Mouse (Mus musculus) gastrocnemius, postnatal 25 days (tissue): ENCODE results near the gene Cdhr1. TPM values are rescaled to one million over a fixed set of nuclear protein-coding genes. Genes with fewer than 3 reads are reported as not detected.

Experiments
- DNase-seq: peaks from one replicate; pipeline ENCODE4 v3.0.0; 2022
- total RNA-seq, 2 experiments: library from RNA; stranded (reverse); gene quantifications; 1 replicate in 1 of 2; 2 replicates in 1 of 2; pipeline ENCODE4 v1.2.3; 2021

Cdhr1 gene
- total RNA-seq, 2 experiments from 2014 or later = not detected

DNA sequence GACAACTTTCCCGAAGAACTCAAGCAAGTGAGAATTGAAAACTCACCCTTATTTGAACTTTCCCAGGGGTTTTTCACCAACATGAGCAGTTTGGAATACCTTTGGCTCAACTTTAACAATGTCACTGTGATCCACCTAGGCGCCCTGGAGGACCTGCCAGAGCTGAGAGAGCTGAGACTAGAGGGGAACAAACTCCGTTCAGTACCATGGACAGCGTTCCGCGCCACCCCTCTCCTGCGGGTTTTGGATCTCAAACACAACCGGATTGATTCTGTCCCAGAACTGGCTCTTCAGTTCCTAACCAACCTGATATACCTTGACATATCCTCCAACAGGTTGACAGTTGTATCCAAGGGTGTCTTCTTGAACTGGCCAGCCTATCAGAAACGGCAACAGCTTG lies 29.6 kb downstream of the Cdhr1 start:
- DNase-seq = no peak

DNA sequence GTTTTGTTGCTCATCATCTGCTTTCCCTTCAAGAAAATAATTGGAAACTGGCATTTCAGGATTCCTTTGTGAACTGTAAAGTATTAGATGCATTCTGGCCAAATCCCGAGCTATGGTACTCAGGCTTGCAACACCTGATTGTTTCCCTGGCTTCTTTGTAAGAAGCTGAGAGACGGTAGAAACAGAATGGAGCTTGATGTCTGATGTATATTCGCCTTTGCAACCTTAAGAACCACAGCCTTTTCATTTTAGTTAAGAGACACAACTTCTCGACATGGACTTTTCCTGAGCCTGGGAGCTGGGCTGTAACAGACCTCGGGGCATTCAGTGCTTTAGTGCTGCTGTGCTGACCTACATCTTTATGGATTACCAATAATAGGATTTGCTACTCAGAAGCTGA lies 30.5 kb downstream of the Cdhr1 start, which contains the start of gene Lrit2:
Gene Lrit2 (plus strand): TSS at position 301 of the 400 bp plus-strand sequence.
- no peak for DNase-seq

DNA sequence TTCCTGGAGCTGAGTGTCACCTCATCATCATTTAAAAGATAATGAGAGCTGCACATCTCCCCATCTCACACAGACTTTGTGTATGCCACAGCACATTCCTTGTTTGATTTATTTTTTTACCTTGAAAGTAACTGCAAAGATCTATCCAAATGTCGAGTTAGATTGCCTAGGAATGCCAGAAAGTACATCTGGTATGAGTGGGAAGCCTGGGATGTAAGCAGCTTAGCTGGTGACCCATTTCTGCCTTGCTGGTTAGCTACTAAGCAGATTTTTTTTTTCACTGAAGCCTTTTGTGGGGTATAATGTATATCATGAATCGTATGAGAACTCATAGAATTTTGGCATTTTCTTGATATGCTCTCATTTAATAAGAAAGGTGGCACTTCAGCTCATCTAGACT lies 31.5 kb downstream of the Cdhr1 start:
- no peak for DNase-seq

DNA sequence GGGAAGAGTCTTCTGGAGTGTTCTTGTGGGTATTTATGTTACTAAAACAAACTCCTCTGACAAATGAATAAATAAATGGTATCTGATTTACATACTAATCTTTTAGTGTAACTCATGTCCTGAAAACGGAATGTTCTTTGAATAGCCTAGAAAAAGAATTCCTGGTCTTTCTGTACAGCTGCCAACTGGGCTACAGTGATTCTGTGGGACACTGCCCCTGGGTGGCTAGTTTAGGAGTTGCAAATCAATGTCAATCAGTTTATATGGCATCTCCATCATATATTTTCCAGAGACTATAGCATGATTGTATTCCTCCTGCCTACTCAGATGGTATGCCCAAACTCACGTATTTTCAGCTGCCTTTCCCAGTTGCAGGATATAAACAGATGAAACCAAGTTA lies 33.3 kb downstream of the Cdhr1 start:
- DNase-seq = no peak

DNA sequence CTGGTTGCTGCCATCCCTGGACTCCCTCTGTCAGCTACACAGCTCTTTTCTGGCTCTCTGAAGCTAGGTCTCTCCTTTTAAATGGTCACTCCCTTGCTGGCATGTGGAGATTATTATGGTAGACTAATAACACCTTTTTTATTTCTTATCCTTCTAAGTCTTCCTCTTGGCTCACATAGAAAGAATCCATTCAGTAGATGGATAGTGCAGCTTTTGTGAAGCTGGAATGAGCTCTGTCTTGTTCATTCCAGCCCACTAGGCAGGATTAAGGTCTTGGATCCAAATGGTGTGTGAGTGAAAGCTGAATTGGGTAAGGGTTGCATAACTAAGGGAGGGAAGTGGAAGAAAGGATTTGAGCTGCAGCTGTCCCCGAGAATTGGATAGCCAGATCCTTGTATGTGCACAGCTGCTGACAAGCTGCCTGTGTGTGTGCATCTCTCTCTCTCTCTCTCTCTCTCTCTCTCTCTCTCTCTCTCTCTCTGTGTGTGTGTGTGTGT lies 49.2 kb downstream of the Cdhr1 start, which contains the start of gene Rgr:
Gene Rgr (minus strand): TSS at position 51 of the 497 bp plus-strand sequence.
- no peak for DNase-seq

DNA sequence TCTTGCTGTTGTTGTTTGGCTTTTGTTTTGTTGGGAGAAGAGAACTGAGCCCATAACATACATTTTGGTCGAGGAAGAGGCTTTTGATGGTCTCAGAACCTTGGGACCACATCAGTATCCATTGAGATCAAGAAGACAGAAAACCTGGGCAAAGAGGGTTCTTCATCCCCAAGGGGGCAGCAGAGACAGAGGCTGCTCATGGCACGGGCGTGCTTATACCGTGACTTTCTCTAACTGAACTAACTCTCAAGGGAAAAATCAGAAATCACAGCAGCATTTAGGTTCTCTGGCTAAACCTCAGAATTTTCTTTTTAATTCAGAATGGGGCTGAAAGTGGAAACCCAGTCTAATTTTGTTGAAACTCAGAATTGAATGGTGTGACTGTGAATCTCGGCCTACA lies 63.7 kb downstream of the Cdhr1 start:
- no peak for DNase-seq

DNA sequence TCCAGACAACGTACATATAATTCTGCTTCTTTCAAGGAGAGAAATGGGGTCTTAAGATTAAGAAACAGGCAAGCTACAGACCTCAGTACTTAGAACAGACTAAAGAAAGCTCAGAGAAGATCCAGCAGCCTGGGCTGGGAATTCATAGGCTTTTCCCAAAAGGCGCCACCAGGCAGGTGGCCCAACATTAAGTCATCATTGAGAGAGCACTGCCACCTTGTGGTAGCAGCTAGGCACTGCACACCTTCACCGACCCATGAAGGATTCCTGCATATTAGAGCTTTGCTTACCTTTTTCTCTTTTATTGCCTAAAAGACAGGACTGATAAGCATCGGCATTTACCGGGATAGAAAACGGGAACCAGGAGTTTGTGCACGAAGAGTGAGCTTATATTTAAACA lies 64.9 kb downstream of the Cdhr1 start:
- DNase-seq = peak; percentile 39

DNA sequence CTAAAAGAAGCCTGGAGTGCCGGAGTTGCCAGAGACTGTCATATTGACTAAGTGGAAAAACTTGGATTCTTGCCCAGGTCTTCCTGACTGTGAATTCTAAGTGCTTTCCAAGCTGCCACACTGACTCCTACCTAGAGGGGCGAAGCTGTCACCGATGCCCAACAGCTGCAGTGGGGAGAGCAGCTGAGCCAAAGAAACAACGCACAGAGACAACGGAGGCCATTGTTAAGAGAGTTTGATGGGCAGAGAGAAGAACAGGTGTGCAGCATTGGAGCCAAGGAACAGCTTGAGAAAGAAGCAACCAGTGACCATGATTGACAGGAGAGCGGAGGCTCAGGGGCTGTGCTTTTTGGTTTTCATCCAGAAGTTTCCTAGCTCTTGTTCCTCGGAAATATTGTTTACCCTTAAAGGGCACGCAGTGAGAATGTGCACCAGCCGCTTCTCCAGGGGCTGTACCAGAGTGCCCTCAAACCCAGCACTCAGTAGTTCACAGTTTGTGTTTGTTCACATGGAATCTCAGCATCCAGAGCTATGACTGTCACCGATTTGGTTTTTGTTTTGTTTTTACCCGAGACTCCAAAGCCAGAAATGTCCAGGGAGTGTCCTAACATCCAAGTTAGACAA lies 65.6 kb downstream of the Cdhr1 start:
- DNase-seq = no peak

DNA sequence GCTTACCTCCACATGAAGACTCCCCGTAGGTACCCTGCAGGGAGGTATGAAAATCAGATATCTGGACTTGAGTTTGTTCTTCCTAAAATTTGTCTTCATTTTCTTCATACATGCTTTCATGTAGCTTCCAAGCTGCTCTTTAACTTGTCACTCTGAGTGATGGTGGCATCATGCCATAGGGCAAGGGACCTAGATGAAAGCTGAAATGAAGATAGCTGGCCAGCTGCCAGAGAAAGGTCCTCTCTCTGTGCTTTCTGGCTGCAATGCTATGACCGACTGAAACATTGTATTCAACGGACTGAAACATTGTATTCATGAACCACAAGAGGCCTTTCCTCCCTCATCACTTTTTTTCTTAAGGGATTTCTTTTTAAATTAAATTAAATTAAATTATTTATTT lies 69.6 kb downstream of the Cdhr1 start:
- no peak for DNase-seq

DNA sequence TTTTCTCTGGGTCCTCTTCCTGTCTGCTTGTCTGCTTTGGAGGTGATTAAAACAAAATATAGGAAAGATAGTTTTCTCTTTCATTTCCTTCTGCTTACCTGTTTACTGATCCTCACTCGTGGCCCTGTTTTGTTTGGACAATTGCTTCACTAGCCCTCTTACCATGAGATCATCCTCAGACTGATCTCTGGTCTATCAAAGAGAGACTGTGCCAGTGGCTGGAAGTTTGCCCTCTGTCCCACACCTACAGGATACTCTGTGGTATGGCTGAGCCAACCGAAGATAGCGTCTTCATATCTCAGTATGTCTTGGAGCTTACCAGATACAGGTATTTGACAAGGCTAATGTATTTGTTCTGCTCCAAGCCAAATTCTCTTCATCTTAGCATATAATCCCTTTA lies 70.2 kb downstream of the Cdhr1 start:
- DNase-seq = no peak

Other genes starting within 250 kb of the Cdhr1 start
- gene Ccser2, start 129.6 kb downstream of the Cdhr1 start, total RNA-seq = 10 to 100 TPM; 58.0 to 65.8 TPM
- gene Rgr, start 49.4 kb downstream of the Cdhr1 start, total RNA-seq = under 1 TPM in 1 of 2 experiments, not detected in 1; 0.19 TPM
- gene Lrit1, start 43.5 kb downstream of the Cdhr1 start, total RNA-seq = not detected
- gene Lrit2, start 30.4 kb downstream of the Cdhr1 start, total RNA-seq = not detected
- under 1 TPM; 0.38 to 0.41 TPM for gene 2610528A11Rik, start 15.7 kb upstream of the Cdhr1 start, total RNA-seq
- gene Ghitm, start 36.9 kb upstream of the Cdhr1 start, total RNA-seq = 100 to 1,000 TPM; 369 to 406 TPM